Mouse (Mus musculus): ENCODE results near the gene Foxn2. TPM values are rescaled to one million over a fixed set of nuclear protein-coding genes. Genes with fewer than 3 reads are reported as not detected.
"Not testable (repeated sequence)": the region's sequence is repeated elsewhere in the genome, so short reads cannot be mapped to it uniquely, and the experiment has no call there.

Gene Foxn2
- polyA plus RNA-seq, 1 experiment from 2014 or later = 13.8 TPM

DNA sequence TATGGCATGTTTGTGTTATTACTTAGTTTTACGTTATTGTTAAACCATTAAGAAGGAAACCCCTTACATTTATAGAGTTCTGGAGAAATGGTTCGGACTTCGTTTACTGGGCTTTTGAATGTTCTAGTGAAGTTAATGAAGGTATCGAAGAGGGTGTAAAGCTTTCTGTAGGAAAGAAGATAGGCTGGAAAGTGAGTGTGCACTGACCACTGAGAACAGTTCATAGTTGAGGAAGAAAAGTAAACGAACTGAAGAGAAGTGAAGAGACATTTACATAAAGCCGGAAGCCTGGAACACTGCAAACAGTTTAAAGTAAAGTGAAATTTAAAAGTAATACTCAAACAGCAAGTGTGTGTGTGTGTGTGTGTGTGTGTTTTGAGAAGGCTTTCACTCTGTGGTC lies 2.1 kb downstream of the Foxn2 start:
- Histone ChIP-seq H3K36me3 (no peaks in the 10 kb centered on the region), H3K9ac (no peak overlapping the region), H3K4me2 (replicated peaks) (no peak overlapping the region), H3K4me3 (no peak overlapping the region), H3K27ac (no peak overlapping the region), H3K27me3 (no peaks in the 10 kb centered on the region), H3K4me1 (no peaks in the 10 kb centered on the region), H3K9me3 (no peaks in the 10 kb centered on the region)
- 78% methylated on average over 6 of the region's 6 CpGs for WGBS
- no peak for ATAC-seq (ENCODE audit: insufficient number of reproducible peaks, insufficient read depth, low FRiP score, low TSS enrichment)

DNA sequence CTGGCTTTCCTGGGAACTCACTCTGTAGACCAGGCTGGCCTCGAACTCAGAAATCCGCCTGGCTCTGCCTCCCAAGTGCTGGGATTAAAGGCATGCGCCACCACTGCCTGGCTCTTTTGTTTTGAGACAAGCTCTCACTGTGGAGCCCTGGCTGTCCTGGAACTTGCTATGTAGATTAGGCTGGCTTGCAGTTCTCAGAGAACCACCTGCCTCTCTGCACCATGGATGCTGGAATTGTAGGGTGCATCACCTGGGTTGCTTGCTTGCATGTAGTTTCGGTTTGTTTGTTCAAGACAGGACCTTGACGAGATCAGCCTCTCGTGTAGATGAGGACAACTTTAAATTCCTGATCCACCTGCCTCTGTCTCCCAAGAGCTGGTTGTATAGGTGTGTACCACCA lies 2.7 kb downstream of the Foxn2 start:
- Histone ChIP-seq H3K9ac (no peak overlapping the region), H3K9me3 (no peaks in the 10 kb centered on the region), H3K4me3 (no peak overlapping the region), H3K4me1 (no peaks in the 10 kb centered on the region), H3K27me3 (no peaks in the 10 kb centered on the region), H3K4me2 (replicated peaks) (no peak overlapping the region), H3K27ac (no peak overlapping the region), H3K36me3 (no peaks in the 10 kb centered on the region)
- ATAC-seq (ENCODE audit: insufficient number of reproducible peaks, insufficient read depth, low FRiP score, low TSS enrichment) = no peak
- 93% methylated on average over 6 of the region's 6 CpGs for WGBS

DNA sequence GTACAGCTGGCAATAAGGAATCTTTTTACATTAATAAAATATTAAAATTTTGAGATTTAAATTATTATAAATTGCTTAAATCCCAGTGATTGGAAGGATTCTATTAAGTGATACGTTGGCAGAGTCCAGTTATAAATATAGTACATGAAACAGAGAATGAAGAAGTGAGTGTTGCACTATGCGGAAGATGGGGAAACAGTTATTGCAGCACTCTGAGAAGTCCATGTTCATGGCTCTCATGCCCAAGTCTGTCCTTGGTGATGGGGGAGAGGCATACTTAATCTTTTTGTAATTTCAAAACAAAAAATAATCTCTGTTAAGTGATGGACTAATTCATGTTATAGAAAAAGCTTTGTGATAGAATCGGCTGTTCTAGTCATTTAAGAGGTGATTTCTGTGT lies 17.6 kb downstream of the Foxn2 start:
- Histone ChIP-seq H3K9me3 (no peaks in the 10 kb centered on the region), H3K27me3 (no peaks in the 10 kb centered on the region), H3K4me1 (no peaks in the 10 kb centered on the region), H3K4me3 (no peak overlapping the region), H3K27ac (no peak overlapping the region), H3K36me3 (0 out of 2 replicates have a peak, but pooled peaks cover 5% of the 10 kb centered on the region), H3K9ac (no peak overlapping the region), H3K4me2 (replicated peaks) (no peak overlapping the region)
- 96% methylated on average over 3 of the region's 3 CpGs for WGBS
- no peak for ATAC-seq (ENCODE audit: insufficient number of reproducible peaks, insufficient read depth, low FRiP score, low TSS enrichment)

DNA sequence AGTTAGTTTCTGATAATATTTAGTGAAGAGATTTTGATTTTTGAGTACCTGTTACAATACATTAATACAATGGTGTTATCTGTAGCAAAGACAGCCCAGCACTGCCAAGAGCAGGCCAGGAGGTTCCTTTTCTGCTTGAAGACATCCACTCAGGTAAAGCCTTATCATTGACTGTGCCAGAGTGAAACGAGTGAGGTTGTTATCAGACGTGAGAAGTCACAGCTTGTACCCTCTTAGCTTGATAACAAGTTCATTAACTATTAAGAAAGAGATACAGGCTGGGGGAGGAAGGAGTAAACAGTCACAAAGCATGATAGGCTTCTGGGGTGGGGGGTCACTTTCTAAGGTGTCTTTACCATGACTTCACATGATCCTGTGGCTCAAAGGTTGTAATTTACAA lies 19.0 kb downstream of the Foxn2 start:
- ATAC-seq (ENCODE audit: insufficient number of reproducible peaks, insufficient read depth, low FRiP score, low TSS enrichment) = no peak
- Histone ChIP-seq H3K4me2 (replicated peaks) (no peak overlapping the region), H3K9ac (no peak overlapping the region), H3K27me3 (no peaks in the 10 kb centered on the region), H3K9me3 (no peaks in the 10 kb centered on the region), H3K27ac (no peak overlapping the region), H3K36me3 (0 out of 2 replicates have a peak, but pooled peaks cover 5% of the 10 kb centered on the region), H3K4me1 (no peaks in the 10 kb centered on the region), H3K4me3 (no peak overlapping the region)
- 89% methylated on average over 2 of the region's 2 CpGs for WGBS

DNA sequence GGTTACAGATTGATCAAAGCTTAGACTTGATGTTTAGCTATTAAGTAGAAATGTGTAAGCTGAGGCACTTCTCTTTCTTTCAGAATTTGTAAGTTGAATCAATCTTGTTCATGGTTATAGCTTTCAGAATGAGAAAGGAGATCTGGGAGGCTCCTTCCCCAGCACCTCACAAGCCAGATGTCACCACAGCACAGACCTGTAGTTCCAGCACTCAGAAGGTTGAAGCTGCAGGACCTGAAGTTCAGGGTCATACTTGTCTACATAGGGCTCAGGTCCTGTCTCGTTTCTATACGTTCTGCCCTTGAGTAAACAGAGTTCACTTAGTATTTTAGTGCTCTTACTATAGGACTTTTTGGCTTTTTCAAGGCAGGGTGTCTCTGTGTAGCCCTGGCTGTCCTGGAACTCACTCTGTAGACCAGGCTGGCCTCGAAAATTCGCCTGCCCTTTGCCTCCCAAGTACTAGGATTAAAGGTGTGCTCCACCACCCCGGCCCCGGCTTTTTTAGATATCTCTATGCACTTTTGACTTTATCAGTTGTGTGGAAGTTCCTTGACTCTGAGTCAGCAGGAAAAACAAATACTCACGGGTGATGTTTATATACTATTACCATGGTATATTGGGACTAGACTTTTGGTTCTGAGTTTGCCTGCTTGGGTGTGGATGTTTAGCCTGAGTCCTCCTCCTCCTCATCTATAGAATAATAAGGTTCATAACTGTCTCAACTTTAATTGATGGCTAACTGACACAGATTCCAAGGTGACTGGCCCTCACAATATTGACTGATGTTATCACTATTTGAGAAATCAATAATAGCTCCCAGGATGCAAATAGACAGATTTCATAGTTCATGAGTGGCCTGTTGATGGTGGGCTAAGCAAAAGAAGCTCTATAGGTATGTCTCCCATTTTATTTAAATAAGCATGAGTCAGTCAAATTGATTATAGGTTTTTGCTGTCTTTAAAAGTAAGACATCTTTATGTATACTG lies 19.7 kb downstream of the Foxn2 start:
- H3K9me3 ChIP-seq = no peaks in the 10 kb centered on the region
- no peak overlapping the region for H3K9ac ChIP-seq
- H3K4me2 ChIP-seq (replicated peaks) = no peak overlapping the region
- H3K27me3 ChIP-seq = no peaks in the 10 kb centered on the region
- 0 out of 2 replicates have a peak, but pooled peaks cover 5% of the 10 kb centered on the region for H3K36me3 ChIP-seq
- H3K4me1 ChIP-seq = no peaks in the 10 kb centered on the region
- ATAC-seq (ENCODE audit: insufficient number of reproducible peaks, insufficient read depth, low FRiP score, low TSS enrichment) = no peak
- WGBS = 88% methylated on average over 7 of the region's 7 CpGs
- H3K4me3 ChIP-seq = no peak overlapping the region
- no peak overlapping the region for H3K27ac ChIP-seq

DNA sequence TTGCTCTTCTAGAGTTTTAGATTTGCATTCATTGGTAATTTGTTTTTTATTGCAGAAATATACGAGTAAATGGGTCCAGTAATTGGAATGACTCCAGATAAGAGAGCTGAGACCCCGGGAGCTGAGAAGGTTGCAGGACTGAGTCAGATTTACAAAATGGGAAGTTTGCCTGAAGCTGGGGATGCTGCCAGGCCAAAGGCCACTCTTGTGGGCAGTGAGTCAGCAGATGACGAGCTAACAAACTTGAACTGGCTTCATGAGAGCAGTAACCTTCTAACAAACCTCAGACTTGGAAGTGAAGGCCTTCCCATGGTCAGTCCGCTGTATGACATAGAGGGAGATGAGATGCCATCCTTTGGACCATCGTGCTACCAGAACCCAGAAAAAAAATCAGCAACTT lies 22.1 kb downstream of the Foxn2 start:
- Histone ChIP-seq H3K36me3 (0 out of 2 replicates have a peak, but pooled peaks cover 10% of the 10 kb centered on the region), H3K9me3 (no peaks in the 10 kb centered on the region), H3K27ac (no peak overlapping the region), H3K9ac (no peak overlapping the region), H3K4me3 (no peak overlapping the region), H3K4me1 (no peaks in the 10 kb centered on the region), H3K27me3 (no peaks in the 10 kb centered on the region), H3K4me2 (replicated peaks) (no peak overlapping the region)
- ATAC-seq (ENCODE audit: insufficient number of reproducible peaks, insufficient read depth, low FRiP score, low TSS enrichment) = no peak
- 91% methylated on average over 5 of the region's 5 CpGs for WGBS

DNA sequence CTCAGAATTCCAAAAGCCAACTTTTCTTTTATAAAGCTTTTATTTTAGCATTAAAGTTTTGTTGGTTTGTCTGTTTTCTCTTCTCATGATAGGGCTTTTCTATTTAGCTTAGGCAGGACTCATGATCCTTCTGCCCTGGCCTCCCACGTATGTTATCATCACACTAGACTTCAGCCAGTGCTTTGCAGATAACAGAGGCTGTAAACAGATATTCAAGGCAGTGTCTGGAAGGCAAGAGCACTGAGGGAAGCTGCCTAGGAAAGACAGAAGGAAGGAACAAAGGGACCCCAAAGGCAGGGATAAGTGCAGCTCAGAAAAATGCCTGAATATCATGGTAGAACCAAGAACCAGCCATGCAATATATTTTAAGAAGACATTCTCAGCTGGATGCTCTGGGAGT lies 26.1 kb downstream of the Foxn2 start:
- H3K4me1 ChIP-seq = no peaks in the 10 kb centered on the region
- 82% methylated on average over 1 of the region's 1 CpGs for WGBS
- no peak for ATAC-seq (ENCODE audit: insufficient number of reproducible peaks, insufficient read depth, low FRiP score, low TSS enrichment)
- H3K4me2 ChIP-seq (replicated peaks) = no peak overlapping the region
- no peaks in the 10 kb centered on the region for H3K27me3 ChIP-seq
- H3K27ac ChIP-seq = no peak overlapping the region
- no peak overlapping the region for H3K4me3 ChIP-seq
- no peak overlapping the region for H3K9ac ChIP-seq
- H3K36me3 ChIP-seq = peaks cover 17% of the 10 kb centered on the region; the same call in 1 of the 2 replicates
- no peaks in the 10 kb centered on the region for H3K9me3 ChIP-seq

DNA sequence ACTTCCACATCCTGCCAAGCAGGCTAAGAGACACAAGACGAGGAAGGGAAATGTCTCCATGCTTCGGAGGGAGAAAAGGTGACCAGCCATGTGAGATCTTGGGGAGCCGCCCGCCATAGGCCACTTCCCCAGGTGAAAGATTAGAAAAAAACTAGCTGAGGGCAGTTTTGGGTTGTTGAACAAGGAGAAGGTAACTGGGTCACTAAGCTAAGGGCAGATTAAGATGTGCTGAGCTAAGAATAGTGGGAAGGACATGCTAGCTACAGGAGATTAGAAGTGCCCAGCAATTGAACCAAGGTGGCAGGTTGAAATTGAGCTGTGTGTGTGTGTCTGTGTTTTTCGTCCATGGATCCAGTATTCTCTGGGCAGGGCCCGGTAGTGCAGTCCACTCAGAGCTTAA lies 27.2 kb downstream of the Foxn2 start:
- Histone ChIP-seq H3K4me1 (no peaks in the 10 kb centered on the region), H3K27me3 (no peaks in the 10 kb centered on the region), H3K9me3 (no peaks in the 10 kb centered on the region), H3K9ac (no peak overlapping the region), H3K36me3 (peaks cover 18% of the 10 kb centered on the region; the same call in 1 of the 2 replicates), H3K4me3 (no peak overlapping the region), H3K27ac (no peak overlapping the region), H3K4me2 (replicated peaks) (no peak overlapping the region)
- 91% methylated on average over 6 of the region's 6 CpGs for WGBS
- ATAC-seq (ENCODE audit: insufficient number of reproducible peaks, insufficient read depth, low FRiP score, low TSS enrichment) = no peak

DNA sequence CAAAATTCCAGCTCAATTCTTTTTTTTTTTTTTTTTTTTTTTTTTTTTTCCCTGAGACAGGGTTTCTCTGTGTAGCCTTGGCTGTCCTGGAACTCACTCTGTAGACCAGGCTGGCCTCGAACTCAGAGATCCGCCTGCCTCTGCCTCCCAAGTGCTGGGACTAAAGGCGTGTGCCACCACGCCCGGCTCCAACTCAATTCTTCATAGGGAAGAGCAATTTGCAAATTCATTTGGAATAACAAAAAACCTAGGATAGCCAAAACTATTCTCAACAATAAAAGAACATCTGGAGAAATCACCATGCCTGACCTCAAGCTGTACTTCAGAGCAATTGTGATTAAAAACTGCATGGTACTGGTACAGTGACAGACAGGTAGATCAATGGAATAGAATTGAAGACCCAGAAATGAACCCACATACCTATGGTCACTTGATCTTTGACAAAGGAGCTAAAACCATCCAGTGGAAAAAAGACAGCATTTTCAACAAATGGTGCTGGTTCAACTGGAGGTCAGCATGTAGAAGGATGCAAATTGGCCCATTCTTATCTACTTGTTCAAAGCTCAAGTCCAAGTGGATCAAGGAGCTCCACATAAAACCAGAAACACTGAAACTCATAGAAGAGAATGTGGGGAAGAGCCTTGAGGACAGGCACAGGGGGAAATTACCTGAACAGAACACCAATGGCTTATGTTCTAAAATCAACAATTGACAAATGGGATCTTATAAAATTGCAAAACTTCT lies 28.3 kb downstream of the Foxn2 start:
- H3K27me3 ChIP-seq; H3K9ac ChIP-seq; H3K4me1 ChIP-seq; H3K27ac ChIP-seq; H3K9me3 ChIP-seq; H3K4me2 ChIP-seq (replicated peaks); ATAC-seq (ENCODE audit: insufficient number of reproducible peaks, insufficient read depth, low FRiP score, low TSS enrichment); H3K4me3 ChIP-seq: not testable (repeated sequence)
- 91% methylated on average over 5 of the region's 5 CpGs for WGBS
- H3K36me3 ChIP-seq = peaks cover 14% of the 10 kb centered on the region; the same call in 1 of the 2 replicates

DNA sequence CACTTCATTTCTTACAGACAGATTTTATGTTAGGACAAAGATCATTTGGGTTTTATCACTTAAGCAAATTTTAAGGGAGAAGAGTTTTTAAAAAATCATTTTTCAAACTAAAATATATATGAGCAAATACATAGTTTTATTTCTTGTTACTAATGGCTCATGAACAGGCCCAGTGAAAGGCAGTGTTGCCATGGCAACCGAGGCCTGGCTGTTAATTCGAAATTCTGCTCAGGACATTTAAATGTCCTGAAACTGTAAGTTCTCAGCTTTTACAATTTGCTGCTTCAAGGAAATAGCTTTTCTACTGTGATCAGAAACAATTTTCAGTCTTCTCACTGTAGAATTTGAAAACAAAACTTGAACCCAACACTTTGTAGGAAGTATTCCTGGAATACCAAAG lies 33.3 kb downstream of the Foxn2 start:
- no peak overlapping the region for H3K9ac ChIP-seq
- no peak overlapping the region for H3K4me2 ChIP-seq (replicated peaks)
- no peak overlapping the region for H3K4me3 ChIP-seq
- H3K9me3 ChIP-seq = no peaks in the 10 kb centered on the region
- ATAC-seq (ENCODE audit: insufficient number of reproducible peaks, insufficient read depth, low FRiP score, low TSS enrichment) = no peak
- 75% methylated on average over 2 of the region's 2 CpGs for WGBS
- H3K36me3 ChIP-seq = 0 out of 2 replicates have a peak, but pooled peaks cover 3% of the 10 kb centered on the region
- no peaks in the 10 kb centered on the region for H3K27me3 ChIP-seq
- H3K27ac ChIP-seq = no peak overlapping the region
- H3K4me1 ChIP-seq = no peaks in the 10 kb centered on the region

DNA sequence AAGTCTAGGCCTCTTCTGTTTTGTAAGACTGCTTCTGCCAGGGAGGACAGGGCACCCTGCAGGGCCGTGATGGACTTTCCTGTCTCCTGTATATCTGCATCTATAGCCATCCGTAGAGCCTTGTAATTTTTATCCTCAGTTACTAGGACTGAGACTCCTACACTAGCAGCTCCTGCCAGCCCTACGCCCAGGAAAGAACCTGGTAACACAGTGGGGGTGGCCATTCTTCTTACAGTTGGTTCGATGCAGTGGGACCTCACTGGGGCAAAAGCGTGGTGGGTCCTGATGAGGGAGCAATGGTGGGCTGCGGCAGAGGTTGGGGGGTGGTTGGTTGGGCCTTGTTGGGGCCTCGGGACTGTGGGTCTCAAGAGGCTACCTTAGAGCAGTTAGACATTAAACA lies 36.7 kb downstream of the Foxn2 start:
- ATAC-seq (ENCODE audit: insufficient number of reproducible peaks, insufficient read depth, low FRiP score, low TSS enrichment) = no peak
- Histone ChIP-seq H3K4me1 (no peaks in the 10 kb centered on the region), H3K9me3 (no peaks in the 10 kb centered on the region), H3K36me3 (no peaks in the 10 kb centered on the region), H3K4me2 (replicated peaks) (no peak overlapping the region), H3K9ac (no peak overlapping the region), H3K27me3 (no peaks in the 10 kb centered on the region), H3K4me3 (no peak overlapping the region), H3K27ac (no peak overlapping the region)
- whole genome bisulfite sequencing = 98% methylated on average over 7 of the region's 7 CpGs

DNA sequence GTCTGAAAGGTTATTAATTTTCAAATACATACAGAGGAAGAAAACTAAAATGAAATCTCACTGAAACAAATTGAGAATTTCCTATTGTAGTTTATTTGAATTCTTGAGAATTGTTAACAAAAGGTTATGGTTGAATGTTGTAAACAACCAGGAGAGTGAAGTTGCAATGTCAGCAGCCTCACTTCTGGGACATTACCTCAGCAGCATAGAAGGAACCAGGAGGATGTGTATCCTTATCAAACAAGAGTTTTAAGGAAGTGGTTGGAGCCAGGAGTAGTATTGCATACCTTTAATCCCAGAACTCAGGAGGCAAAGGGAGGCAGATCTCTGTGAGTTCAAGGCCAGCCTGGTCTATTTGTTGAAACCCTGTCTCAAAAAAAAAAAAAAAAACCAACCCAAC lies 37.2 kb downstream of the Foxn2 start:
- no peak for ATAC-seq (ENCODE audit: insufficient number of reproducible peaks, insufficient read depth, low FRiP score, low TSS enrichment)

More for the DNA sequence above, 37.2 kb downstream of the Foxn2 start:
- no peak overlapping the region for H3K27ac ChIP-seq
- H3K4me3 ChIP-seq = no peak overlapping the region
- no peaks in the 10 kb centered on the region for H3K4me1 ChIP-seq
- no peak overlapping the region for H3K9ac ChIP-seq
- no peaks in the 10 kb centered on the region for H3K27me3 ChIP-seq
- H3K4me2 ChIP-seq (replicated peaks) = no peak overlapping the region
- no peaks in the 10 kb centered on the region for H3K9me3 ChIP-seq
- H3K36me3 ChIP-seq = no peaks in the 10 kb centered on the region
